Mouse (Mus musculus) heart, embryonic 16.5 days (tissue): Measurements from ENCODE around the gene Cdc42ep1. TPM values are rescaled to one million over a fixed set of nuclear protein-coding genes. Genes with fewer than 3 reads are reported as not detected.
A peak's percentile ranks its signal among the peaks of the same experiment; 100 is the strongest.

Experiments
- ATAC-seq: fragments of 200-750 bp; cut with Nextera tagmentation; replicated peaks from 2 replicates; pipeline ENCODE4 v1.8.0; 2017; ENCODE audit warnings: moderate number of reproducible peaks; ENCODE audit not compliant: insufficient read depth, low FRiP score; ENCODE audit errors: extremely low read depth
- H3K27ac ChIP-seq: fragments of 300-500 bp; sonication (generic); 2 replicates; pipeline ENCODE4 v1.5.1; 2014; ENCODE audit warnings: mild to moderate bottlenecking, low read length, control low read depth, moderate library complexity
- H3K27me3 ChIP-seq: fragments of 300-500 bp; sonication (generic); 2 replicates; pipeline ENCODE4 v1.6.1; 2014; ENCODE audit warnings: low read length, mixed read lengths; ENCODE audit not compliant: control insufficient read depth, insufficient read depth
- H3K36me3 ChIP-seq: fragments of 300-500 bp; sonication (generic); 2 replicates; pipeline ENCODE4 v1.6.1; 2014; ENCODE audit not compliant: control insufficient read depth, insufficient read depth
- H3K4me1 ChIP-seq: fragments of 300-500 bp; sonication (generic); 2 replicates; pipeline ENCODE4 v1.6.1; 2014; ENCODE audit warnings: low read length, mixed read lengths; ENCODE audit not compliant: control insufficient read depth, insufficient read depth
- H3K4me2 ChIP-seq: fragments of 300-500 bp; sonication (generic); 2 replicates; pipeline ENCODE4 v1.6.1; 2014; ENCODE audit warnings: low read depth, mild to moderate bottlenecking, control low read depth, low read length
- H3K4me3 ChIP-seq: fragments of 300-500 bp; sonication (generic); 2 replicates; pipeline ENCODE4 v1.5.1; 2014; ENCODE audit warnings: mild to moderate bottlenecking, control low read depth, low read length
- H3K9ac ChIP-seq: fragments of 300-500 bp; sonication (generic); 2 replicates; pipeline ENCODE4 v1.6.1; 2014; ENCODE audit warnings: low read length, control low read depth
- H3K9me3 ChIP-seq: fragments of 300-500 bp; sonication (generic); replicated peaks from 2 replicates; pipeline ENCODE4 v1.6.1; 2016; ENCODE audit warnings: low read length; ENCODE audit not compliant: control insufficient read depth
- WGBS: fragments of 180-500 bp; shearing (Covaris S2); extraction: QIAGEN DNeasy Blood & Tissue Kit; methylation state at CpG from one replicate; pipeline ENCODE4 v1.1.7; 2014; 5-methylcytosine and 5-hydroxymethylcytosine counted together
- polyA plus RNA-seq: library from polyadenylated mRNA; unstranded; fragments of >200 nt; fragmentation: Nextera tagmentation; extraction: Ambion mirVana; gene quantifications from 2 replicates; pipeline ENCODE4 v1.2.1, GENCODE M21; 2015

Cdc42ep1 gene
- polyA plus RNA-seq, result 29.4 and 38.7 TPM in 2 replicates

- ATAC-seq, result peak; percentile 87
- peaks cover 18% of the 10 kb centered on the region for H3K4me1 ChIP-seq
- under 1% methylated on average over 74 of the region's 86 CpGs for WGBS
Observed at GRCm38 (mm10) chr15:78842371-78843163, at the start of gene Cdc42ep1. Gene Cdc42ep1 (plus strand): TSS chr15:78842624.

GRCm38 (mm10) chr15:78796196-78797059 lies 46.0 kb upstream of the Cdc42ep1 start:
- Histone ChIP-seq H3K4me1 (peaks cover 26% of the 10 kb centered on the region), H3K9ac (peak overlapping the region; percentile 29), H3K9me3 (no peaks in the 10 kb centered on the region), H3K36me3 (peaks cover 2% of the 10 kb centered on the region; the same call in 1 of the 2 replicates), H3K4me2 (0 out of 2 replicates have a peak overlapping the region, but pooled peaks have one; percentile 10), H3K27ac (peak overlapping the region; percentile 45), H3K4me3 (no peak overlapping the region), H3K27me3 (peaks cover 6% of the 10 kb centered on the region)
- 41% methylated on average over 25 of the region's 25 CpGs for WGBS
- peak; percentile 56 for ATAC-seq

More at GRCm38 (mm10) chr15:78842371-78843163, at the start of gene Cdc42ep1:
- Histone ChIP-seq H3K9me3 (no peaks in the 10 kb centered on the region), H3K4me2 (peak within 1 kb of the TSS; percentile 71), H3K27me3 (no peaks in the 10 kb centered on the region), H3K27ac (peak within 1 kb of the TSS; percentile 94), H3K36me3 (no peaks in the 10 kb centered on the region), H3K9ac (peak within 1 kb of the TSS; percentile 85), H3K4me3 (peak within 1 kb of the TSS; percentile 67)

GRCm38 (mm10) chr15:78797060-78797329 lies 45.4 kb upstream of the Cdc42ep1 start:
- Histone ChIP-seq H3K9ac (peak overlapping the region; percentile 29; the same call in 1 of the 2 replicates), H3K4me2 (no peak overlapping the region), H3K36me3 (peaks cover 2% of the 10 kb centered on the region; the same call in 1 of the 2 replicates), H3K4me3 (no peak overlapping the region), H3K27ac (peak overlapping the region; percentile 3; the same call in 1 of the 2 replicates), H3K4me1 (peaks cover 30% of the 10 kb centered on the region), H3K9me3 (no peaks in the 10 kb centered on the region), H3K27me3 (peaks cover 8% of the 10 kb centered on the region)
- 89% methylated on average over 8 of the region's 8 CpGs for WGBS
- ATAC-seq, result no peak

- ATAC-seq, result no peak
- H3K36me3 ChIP-seq, result peaks cover 2% of the 10 kb centered on the region; the same call in 1 of the 2 replicates
- H3K4me2 ChIP-seq, result no peak overlapping the region
- peaks cover 8% of the 10 kb centered on the region for H3K27me3 ChIP-seq
- peak overlapping the region; percentile 49; the same call in 1 of the 2 replicates for H3K9ac ChIP-seq
- peak overlapping the region; percentile 53 for H3K27ac ChIP-seq
- no peak overlapping the region for H3K4me3 ChIP-seq
- no peaks in the 10 kb centered on the region for H3K9me3 ChIP-seq
- peaks cover 43% of the 10 kb centered on the region for H3K4me1 ChIP-seq
- 49% methylated on average over 19 of the region's 21 CpGs for WGBS
Observed at GRCm38 (mm10) chr15:78799029-78799428, 43.4 kb upstream of the Cdc42ep1 start.

- Histone ChIP-seq H3K9ac (peak overlapping the region; percentile 94), H3K9me3 (no peaks in the 10 kb centered on the region), H3K4me3 (peak overlapping the region; percentile 80), H3K36me3 (peaks cover 2% of the 10 kb centered on the region; the same call in 1 of the 2 replicates), H3K27me3 (peaks cover 9% of the 10 kb centered on the region), H3K27ac (no peak overlapping the region), H3K4me1 (peaks cover 43% of the 10 kb centered on the region), H3K4me2 (peak overlapping the region; percentile 98)
- 86% methylated on average over 9 of the region's 9 CpGs for WGBS
- ATAC-seq, result no peak
Observed at GRCm38 (mm10) chr15:78801571-78801970, 40.9 kb upstream of the Cdc42ep1 start.

GRCm38 (mm10) chr15:78801971-78802741 lies 40.3 kb upstream of the Cdc42ep1 start:
- Histone ChIP-seq H3K27me3 (peaks cover 9% of the 10 kb centered on the region), H3K4me2 (peak overlapping the region; percentile 98), H3K4me3 (peak overlapping the region; percentile 80), H3K9me3 (no peaks in the 10 kb centered on the region), H3K4me1 (peaks cover 43% of the 10 kb centered on the region), H3K27ac (peak overlapping the region; percentile 90), H3K9ac (peak overlapping the region; percentile 94), H3K36me3 (peaks cover 2% of the 10 kb centered on the region; the same call in 1 of the 2 replicates)
- WGBS, result 5% methylated on average over 67 of the region's 67 CpGs
- ATAC-seq, result peak; percentile 28

GRCm38 (mm10) chr15:78802776-78803391 lies 39.5 kb upstream of the Cdc42ep1 start, which contains the start of gene Card10:
Gene Card10 (minus strand): TSS chr15:78803042.
- Histone ChIP-seq H3K4me3 (peak within 1 kb of the TSS; percentile 80), H3K9me3 (no peaks in the 10 kb centered on the region), H3K27ac (peak within 1 kb of the TSS; percentile 90), H3K4me1 (peaks cover 44% of the 10 kb centered on the region), H3K9ac (peak within 1 kb of the TSS; percentile 94), H3K4me2 (peak within 1 kb of the TSS; percentile 98), H3K36me3 (peaks cover 2% of the 10 kb centered on the region; the same call in 1 of the 2 replicates), H3K27me3 (peaks cover 9% of the 10 kb centered on the region)
- WGBS, result under 1% methylated on average over 67 of the region's 70 CpGs
- ATAC-seq, result peak; percentile 75

GRCm38 (mm10) chr15:78803499-78803900 lies 38.9 kb upstream of the Cdc42ep1 start:
- Histone ChIP-seq H3K4me1 (peaks cover 40% of the 10 kb centered on the region), H3K9me3 (no peaks in the 10 kb centered on the region), H3K36me3 (peaks cover under 1% of the 10 kb centered on the region; the same call in 1 of the 2 replicates), H3K9ac (peak overlapping the region; percentile 94; the same call in 1 of the 2 replicates), H3K4me2 (peak overlapping the region; percentile 98), H3K27ac (peak overlapping the region; percentile 90), H3K27me3 (peaks cover 9% of the 10 kb centered on the region), H3K4me3 (peak overlapping the region; percentile 80)
- peak; percentile 63 for ATAC-seq
- WGBS, result 2% methylated on average over 8 of the region's 8 CpGs
